In genomic region chr9:60166990-60167389, GRCm38 (mm10) we compare ENCODE assay signal across 9 mouse cellular contexts.
DNase-seq lines count a peak whose midpoint lies in the region; ATAC-seq and TF ChIP-seq lines count a peak whose summit lies in the region.
"Had no signal": no experiment of that assay in that cellular context is flagged by ENCODE, and none has a peak within 500 bp of the region (broad histone marks: within the 10 kb centered on the region; RNA-seq: fewer than 3 reads in every experiment).

No protein-coding gene starts in this region.

- no peak overlapping the region for H3K4me2 ChIP-seq in liver, postnatal 0 days (ENCODE audit: low read depth, low read length)
- no peak overlapping the region for H3K4me2 ChIP-seq in liver, embryonic 12.5 days
- H3K4me2 ChIP-seq in embryonic facial prominence, embryonic 11.5 days (ENCODE audit: low read depth, low read length), result no peak overlapping the region

- peak; percentile 43; the same call in 1 of the 2 replicates for ATAC-seq in liver, postnatal 0 days
- ATAC-seq in liver, embryonic 12.5 days, result no peak
- ATAC-seq in embryonic facial prominence, embryonic 11.5 days (replicated peaks; ENCODE audit: insufficient number of reproducible peaks, low FRiP score, low TSS enrichment, low read depth), result no peak

- TF ChIP-seq EP300 in liver, postnatal 0 days (IDR thresholded peaks at IDR 0.05; ENCODE audit: low read depth), result no peak

- no peak overlapping the region for H3K4me3 ChIP-seq in liver, postnatal 0 days (ENCODE audit: low read depth, low read length)
- H3K4me3 ChIP-seq in liver, embryonic 12.5 days, result no peak overlapping the region
- H3K4me3 ChIP-seq in embryonic facial prominence, embryonic 11.5 days (ENCODE audit: low read depth, low read length), result no peak overlapping the region
- H3K4me3 ChIP-seq: myocyte had no signal

- no peak overlapping the region for H3K27ac ChIP-seq in liver, postnatal 0 days (ENCODE audit: low read depth)
- no peak overlapping the region for H3K27ac ChIP-seq in liver, embryonic 12.5 days
- H3K27ac ChIP-seq in embryonic facial prominence, embryonic 11.5 days (replicated peaks; ENCODE audit: low read depth, low read length), result no peak overlapping the region

- WGBS in liver, postnatal 0 days (ENCODE audit: insufficient replicate concordance), result 79% methylated on average over 4 of the region's 4 CpGs
- 70% methylated on average over 4 of the region's 4 CpGs for WGBS in liver, embryonic 12.5 days (ENCODE audit: insufficient replicate concordance)
- WGBS in embryonic facial prominence, embryonic 11.5 days, result 80% methylated on average over 4 of the region's 4 CpGs

- no peaks in the 10 kb centered on the region for H3K27me3 ChIP-seq in liver, postnatal 0 days (ENCODE audit: insufficient read depth, low read length)
- H3K27me3 ChIP-seq in liver, embryonic 12.5 days (replicated peaks), result no peaks in the 10 kb centered on the region
- H3K27me3 ChIP-seq in embryonic facial prominence, embryonic 11.5 days (ENCODE audit: control insufficient read depth, insufficient read depth, low read length), result no peaks in the 10 kb centered on the region

- H3K4me1 ChIP-seq in liver, postnatal 0 days (ENCODE audit: insufficient read depth), result peaks cover 4% of the 10 kb centered on the region; the same call in 1 of the 2 replicates
- 0 out of 2 replicates have a peak, but pooled peaks cover 4% of the 10 kb centered on the region for H3K4me1 ChIP-seq in liver, embryonic 12.5 days
- H3K4me1 ChIP-seq in embryonic facial prominence, embryonic 11.5 days (ENCODE audit: control insufficient read depth, insufficient read depth, low read length), result no peaks in the 10 kb centered on the region; the same call in 1 of the 2 replicates

- no peak overlapping the region for H3K9ac ChIP-seq in liver, postnatal 0 days (replicated peaks)
- H3K9ac ChIP-seq in liver, embryonic 12.5 days, result no peak overlapping the region
- no peak overlapping the region for H3K9ac ChIP-seq in embryonic facial prominence, embryonic 11.5 days (replicated peaks; ENCODE audit: low read length)

- H3K9me3 ChIP-seq in liver, postnatal 0 days (ENCODE audit: low read length), result no peaks in the 10 kb centered on the region
- H3K9me3 ChIP-seq in liver, embryonic 12.5 days (replicated peaks), result no peaks in the 10 kb centered on the region
- H3K9me3 ChIP-seq in embryonic facial prominence, embryonic 11.5 days (replicated peaks; ENCODE audit: control insufficient read depth, low read length), result no peaks in the 10 kb centered on the region

- peak; percentile 53 for TF ChIP-seq CTCF in liver, postnatal 0 days (IDR thresholded peaks at IDR 0.05; ENCODE audit: low read depth)

- DNase-seq in adrenal gland, postnatal 10 days, result peak; percentile 35
- DNase-seq in adrenal gland, adult 8-10 months, result no peak
- peak; percentile 33 for DNase-seq in liver, postnatal 0 days
- peak; percentile 36 for DNase-seq in embryonic facial prominence, embryonic 11.5 days (ENCODE audit: low spot score)
- DNase-seq in retina, postnatal 1 day, result peak; percentile 24
- no peak for DNase-seq in spleen, adult 12 weeks (ENCODE audit: low spot score)
- no peak for DNase-seq in heart, adult 8-10 months (ENCODE audit: low spot score)

- H3K36me3 ChIP-seq in liver, postnatal 0 days (replicated peaks; ENCODE audit: insufficient read depth, low read length), result no peaks in the 10 kb centered on the region
- H3K36me3 ChIP-seq in liver, embryonic 12.5 days, result no peaks in the 10 kb centered on the region
- H3K36me3 ChIP-seq in embryonic facial prominence, embryonic 11.5 days (replicated peaks; ENCODE audit: control insufficient read depth, insufficient read depth, low read depth, low read length), result no peaks in the 10 kb centered on the region

Comparison
In these comparisons a context has a peak if more than half of its experiments do, and no peak if none do; other contexts are left out.
1. DNase-seq: peak in adrenal gland, postnatal 10 days (single experiment), liver, postnatal 0 days (single experiment), embryonic facial prominence, embryonic 11.5 days (single experiment) and retina, postnatal 1 day (single experiment); none in adrenal gland, adult 8-10 months (single experiment), spleen, adult 12 weeks (single experiment) and heart, adult 8-10 months (single experiment).